Mouse (Mus musculus) liver, postnatal 0 days (tissue): ENCODE data around the gene Sdr39u1. TPM values are rescaled to one million over a fixed set of nuclear protein-coding genes. Genes with fewer than 3 reads are reported as not detected.

ENCODE experiments used
- ATAC-seq: fragments of 200-750 bp; cut with Nextera tagmentation; 2 replicates; pipeline ENCODE4 v1.8.0; 2017; ENCODE audit warnings: mild to moderate bottlenecking, moderate library complexity
- DNase-seq: peaks from one replicate; pipeline ENCODE4 v3.0.0-alpha.2; 2016
- H3K27ac ChIP-seq: fragments of 300-500 bp; sonication (generic); 2 replicates; pipeline ENCODE4 v1.5.1; 2014; ENCODE audit warnings: antibody characterized with exemption, moderate library complexity, mild to moderate bottlenecking, low read depth
- H3K27me3 ChIP-seq: fragments of 300-500 bp; sonication (generic); 2 replicates; pipeline ENCODE4 v1.6.1; 2014; ENCODE audit warnings: low read length, control low read depth, mixed read lengths; ENCODE audit not compliant: insufficient read depth
- H3K36me3 ChIP-seq: fragments of 300-500 bp; sonication (generic); replicated peaks from 2 replicates; pipeline ENCODE4 v1.6.1; 2014; ENCODE audit warnings: mild to moderate bottlenecking, control low read depth, low read length, moderate library complexity, mixed read lengths; ENCODE audit not compliant: insufficient read depth
- H3K4me1 ChIP-seq: fragments of 300-500 bp; sonication (generic); 2 replicates; pipeline ENCODE4 v1.6.1; 2014; ENCODE audit warnings: antibody characterized with exemption, mild to moderate bottlenecking, control low read depth; ENCODE audit not compliant: insufficient read depth
- H3K4me2 ChIP-seq: fragments of 300-500 bp; sonication (generic); 2 replicates; pipeline ENCODE4 v1.6.1; 2014; ENCODE audit warnings: low read depth, mild to moderate bottlenecking, low read length, moderate library complexity, mixed read lengths
- H3K4me3 ChIP-seq: fragments of 300-500 bp; sonication (generic); 2 replicates; pipeline ENCODE4 v1.5.1; 2014; ENCODE audit warnings: low read depth, low read length
- H3K9ac ChIP-seq: fragments of 300-500 bp; sonication (generic); replicated peaks from 2 replicates; pipeline ENCODE4 v1.6.1; 2014; ENCODE audit warnings: mild to moderate bottlenecking, moderate library complexity
- H3K9me3 ChIP-seq: fragments of 300-500 bp; sonication (generic); 2 replicates; pipeline ENCODE4 v1.6.1; 2016; ENCODE audit warnings: mild to moderate bottlenecking, control low read depth, low read length, mixed read lengths
- CTCF ChIP-seq: sonication (generic); IDR thresholded peaks from 2 replicates; pipeline ENCODE4 v1.5.1; 2016; ENCODE audit warnings: antibody characterized with exemption, low read depth
- EP300 ChIP-seq: IDR thresholded peaks from 2 replicates; pipeline ENCODE4 v1.6.1; 2016; ENCODE audit warnings: antibody characterized with exemption, low read depth, mild to moderate bottlenecking
- WGBS: fragments of 180-500 bp; shearing (Covaris S2); extraction: QIAGEN DNeasy Blood & Tissue Kit; methylation state at CpG from one replicate; pipeline ENCODE4 v1.1.7; 2014; ENCODE audit not compliant: insufficient replicate concordance; 5-methylcytosine and 5-hydroxymethylcytosine counted together
- polyA plus RNA-seq: library from polyadenylated mRNA; unstranded; fragments of >200 nt; fragmentation: Nextera tagmentation; extraction: Ambion mirVana; gene quantifications from 2 replicates; pipeline ENCODE4 v1.2.1, GENCODE M21; 2015

Sdr39u1 gene
- polyA plus RNA-seq, 1 experiment from 2014 or later = 26.2 TPM

- DNase-seq (no peak), ATAC-seq (no peak)
- no peak for TF ChIP-seq CTCF
- TF ChIP-seq EP300 = no peak; the same call in 1 of the 2 replicates
- Histone ChIP-seq H3K27me3 (no peaks in the 10 kb centered on the region), H3K4me3 (no peak overlapping the region), H3K4me2 (no peak overlapping the region), H3K9me3 (no peaks in the 10 kb centered on the region), H3K36me3 (no peaks in the 10 kb centered on the region), H3K4me1 (no peaks in the 10 kb centered on the region), H3K9ac (no peak overlapping the region), H3K27ac (no peak overlapping the region)
- 46% methylated on average over 12 of the region's 12 CpGs for WGBS
Observed at GRCm38 (mm10) chr14:55929263-55929997, 29.3 kb upstream of the Sdr39u1 start.

GRCm38 (mm10) chr14:55926847-55927246, 26.8 kb upstream of the Sdr39u1 start:
- ATAC-seq (no peak), DNase-seq (no peak)
- Histone ChIP-seq H3K4me2 (no peak overlapping the region), H3K4me1 (no peaks in the 10 kb centered on the region), H3K36me3 (no peaks in the 10 kb centered on the region), H3K9ac (no peak overlapping the region), H3K27ac (no peak overlapping the region), H3K9me3 (no peaks in the 10 kb centered on the region), H3K4me3 (no peak overlapping the region), H3K27me3 (no peaks in the 10 kb centered on the region)
- no peak for TF ChIP-seq CTCF
- no peak for TF ChIP-seq EP300
- 45% methylated on average over 4 of the region's 4 CpGs for WGBS

GRCm38 (mm10) chr14:55922475-55923232, 22.6 kb upstream of the Sdr39u1 start:
- Histone ChIP-seq H3K4me3 (no peak overlapping the region; the same call in 1 of the 2 replicates), H3K9me3 (no peaks in the 10 kb centered on the region), H3K36me3 (no peaks in the 10 kb centered on the region), H3K9ac (no peak overlapping the region), H3K4me2 (peak overlapping the region; percentile 44), H3K4me1 (no peaks in the 10 kb centered on the region), H3K27ac (peak overlapping the region; percentile 44; the same call in 1 of the 2 replicates), H3K27me3 (no peaks in the 10 kb centered on the region)
- DNase-seq (peak; percentile 43), ATAC-seq (peak; percentile 81)
- WGBS = 32% methylated on average over 7 of the region's 7 CpGs
- peak; percentile 70 for TF ChIP-seq EP300
- no peak for TF ChIP-seq CTCF

- Histone ChIP-seq H3K9me3 (no peaks in the 10 kb centered on the region), H3K9ac (no peak overlapping the region), H3K4me1 (no peaks in the 10 kb centered on the region), H3K27me3 (no peaks in the 10 kb centered on the region), H3K4me3 (no peak overlapping the region), H3K4me2 (no peak overlapping the region), H3K27ac (no peak overlapping the region), H3K36me3 (no peaks in the 10 kb centered on the region)
- TF ChIP-seq CTCF (peak; percentile 97), EP300 (no peak)
- WGBS = 34% methylated on average over 14 of the region's 14 CpGs
- DNase-seq = peak; percentile 75
- peak; percentile 68 for ATAC-seq
Observed at GRCm38 (mm10) chr14:55918240-55919082, 18.4 kb upstream of the Sdr39u1 start.

GRCm38 (mm10) chr14:55913406-55913805, 13.3 kb upstream of the Sdr39u1 start:
- H3K4me3 ChIP-seq = no peak overlapping the region
- no peaks in the 10 kb centered on the region for H3K9me3 ChIP-seq
- H3K27me3 ChIP-seq = no peaks in the 10 kb centered on the region
- TF ChIP-seq CTCF (no peak), EP300 (no peak)
- DNase-seq = no peak
- ATAC-seq = no peak
- no peak overlapping the region for H3K9ac ChIP-seq
- H3K27ac ChIP-seq = no peak overlapping the region
- H3K4me1 ChIP-seq = no peaks in the 10 kb centered on the region
- H3K4me2 ChIP-seq = no peak overlapping the region
- H3K36me3 ChIP-seq = no peaks in the 10 kb centered on the region
- WGBS = 27% methylated on average over 4 of the region's 4 CpGs

GRCm38 (mm10) chr14:55905518-55905917, 5.4 kb upstream of the Sdr39u1 start:
- H3K27ac ChIP-seq = no peak overlapping the region
- DNase-seq (no peak), ATAC-seq (no peak)
- no peak overlapping the region for H3K4me3 ChIP-seq
- no peaks in the 10 kb centered on the region for H3K36me3 ChIP-seq
- H3K9me3 ChIP-seq = no peaks in the 10 kb centered on the region
- no peak overlapping the region for H3K4me2 ChIP-seq
- WGBS = 24% methylated on average over 1 of the region's 1 CpGs
- peaks cover 9% of the 10 kb centered on the region for H3K4me1 ChIP-seq
- no peak overlapping the region for H3K9ac ChIP-seq
- no peaks in the 10 kb centered on the region for H3K27me3 ChIP-seq
- TF ChIP-seq CTCF (peak; percentile 56), EP300 (no peak)
